Mouse (Mus musculus): ENCODE measurements around the gene Adamts13.
A peak's percentile ranks its signal among the peaks of the same experiment; 100 is the strongest.

Gene Adamts13

GRCm38 (mm10) chr2:27038596-27038995, 65.4 kb downstream of the Adamts13 start:
- peak; percentile 82 for DNase-seq (ENCODE audit: low read depth)

- DNase-seq (ENCODE audit: low read depth): no peak
Measured at GRCm38 (mm10) chr2:27039286-27039685, 66.1 kb downstream of the Adamts13 start.

GRCm38 (mm10) chr2:27042131-27042844, 69.1 kb downstream of the Adamts13 start:
- DNase-seq (ENCODE audit: low read depth): no peak

- DNase-seq (ENCODE audit: low read depth): peak; percentile 79
Measured at GRCm38 (mm10) chr2:27043461-27043860, 70.2 kb downstream of the Adamts13 start.

- DNase-seq (ENCODE audit: low read depth): no peak
Measured at GRCm38 (mm10) chr2:27044166-27044565, 71.0 kb downstream of the Adamts13 start.

- no peak for DNase-seq (ENCODE audit: low read depth)
Measured at GRCm38 (mm10) chr2:27044641-27045040, 71.4 kb downstream of the Adamts13 start.

- no peak for DNase-seq (ENCODE audit: low read depth)
Measured at GRCm38 (mm10) chr2:27045979-27046770, 73.0 kb downstream of the Adamts13 start.

- DNase-seq (ENCODE audit: low read depth): no peak
Measured at GRCm38 (mm10) chr2:27049408-27049807, 76.2 kb downstream of the Adamts13 start.

GRCm38 (mm10) chr2:27058251-27058650, 85.0 kb downstream of the Adamts13 start:
- DNase-seq (ENCODE audit: low read depth): no peak

- DNase-seq (ENCODE audit: low read depth): no peak
Measured at GRCm38 (mm10) chr2:27058751-27059150, 85.5 kb downstream of the Adamts13 start.

- no peak for DNase-seq (ENCODE audit: low read depth)
Measured at GRCm38 (mm10) chr2:27059187-27059586, 86.0 kb downstream of the Adamts13 start.
